Mouse (Mus musculus): ENCODE measurements around the gene Cstf1.

The Cstf1 gene

GRCm38 (mm10) chr2:172370411-172371223 lies at the start of gene Cstf1, which contains the start of gene Aurka:
Gene Cstf1, plus strand, starts transcription at chr2:172370681.
Gene Aurka, minus strand, starts transcription at chr2:172370535.
- DNase-seq (ENCODE audit: low spot score in 2 of 2) = peak; percentile 95 to 97

GRCm38 (mm10) chr2:172320878-172321277 lies 49.6 kb upstream of the Cstf1 start:
- peak in 1 of 2 experiments; percentile 3 for DNase-seq (ENCODE audit: low spot score in 2 of 2)

GRCm38 (mm10) chr2:172328248-172328647 lies 42.2 kb upstream of the Cstf1 start:
- no peak for DNase-seq (ENCODE audit: low spot score in 2 of 2)

- no peak for DNase-seq (ENCODE audit: low spot score in 2 of 2)
Observed at GRCm38 (mm10) chr2:172329179-172329578, 41.3 kb upstream of the Cstf1 start.

- DNase-seq (ENCODE audit: low spot score in 2 of 2) = no peak
Observed at GRCm38 (mm10) chr2:172338206-172338942, 32.1 kb upstream of the Cstf1 start.

GRCm38 (mm10) chr2:172340936-172341335 lies 29.5 kb upstream of the Cstf1 start:
- DNase-seq (ENCODE audit: low spot score in 2 of 2) = no peak

GRCm38 (mm10) chr2:172341606-172342005 lies 28.9 kb upstream of the Cstf1 start:
- DNase-seq (ENCODE audit: low spot score in 2 of 2) = no peak

- DNase-seq (ENCODE audit: low spot score in 2 of 2) = no peak
Observed at GRCm38 (mm10) chr2:172343751-172344150, 26.7 kb upstream of the Cstf1 start.

- no peak for DNase-seq (ENCODE audit: low spot score in 2 of 2)
Observed at GRCm38 (mm10) chr2:172344669-172345068, 25.8 kb upstream of the Cstf1 start.

- DNase-seq (ENCODE audit: low spot score in 2 of 2) = peak; percentile 98 to 99
Observed at GRCm38 (mm10) chr2:172345258-172345738, 25.2 kb upstream of the Cstf1 start, which contains the start of gene Fam210b. Gene Fam210b, plus strand, starts transcription at chr2:172345565.

- peak; percentile 19 to 38 for DNase-seq (ENCODE audit: low spot score in 2 of 2)
Observed at GRCm38 (mm10) chr2:172346034-172346929, 24.2 kb upstream of the Cstf1 start.

GRCm38 (mm10) chr2:172346933-172347611 lies 23.4 kb upstream of the Cstf1 start:
- DNase-seq (ENCODE audit: low spot score in 2 of 2) = no peak

- peak; percentile 17 to 41 for DNase-seq (ENCODE audit: low spot score in 2 of 2)
Observed at GRCm38 (mm10) chr2:172348297-172348950, 22.1 kb upstream of the Cstf1 start.

- no peak for DNase-seq (ENCODE audit: low spot score in 2 of 2)
Observed at GRCm38 (mm10) chr2:172349776-172350175, 20.7 kb upstream of the Cstf1 start.

- no peak for DNase-seq (ENCODE audit: low spot score in 2 of 2)
Observed at GRCm38 (mm10) chr2:172350773-172351172, 19.7 kb upstream of the Cstf1 start.

GRCm38 (mm10) chr2:172353218-172353617 lies 17.3 kb upstream of the Cstf1 start:
- no peak for DNase-seq (ENCODE audit: low spot score in 2 of 2)

GRCm38 (mm10) chr2:172354761-172355160 lies 15.7 kb upstream of the Cstf1 start:
- no peak for DNase-seq (ENCODE audit: low spot score in 2 of 2)

GRCm38 (mm10) chr2:172355833-172356232 lies 14.6 kb upstream of the Cstf1 start:
- no peak for DNase-seq (ENCODE audit: low spot score in 2 of 2)

GRCm38 (mm10) chr2:172363176-172363575 lies 7.3 kb upstream of the Cstf1 start:
- no peak for DNase-seq (ENCODE audit: low spot score in 2 of 2)

GRCm38 (mm10) chr2:172371258-172371657 lies 777 bp downstream of the Cstf1 start:
- no peak for DNase-seq (ENCODE audit: low spot score in 2 of 2)

All from heart, adult 9 months (tissue).